Mouse (Mus musculus) embryonic facial prominence, embryonic 14.5 days (tissue): ENCODE measurements at regions not wholly inside any gene's neighbourhood (a gene's known extent, or its start where the extent isn't known, plus 50 kb on each side); places are given as distances from the start of the nearest gene placed in this dataset.

Source experiments
- ATAC-seq: fragments of 200-750 bp; cut with Nextera tagmentation; 2 replicates; pipeline ENCODE4 v1.8.0; 2017; ENCODE audit warnings: low read depth, moderate number of reproducible peaks, moderate TSS enrichment
- DNase-seq: peaks from one replicate; pipeline ENCODE4 v3.0.0-alpha.2; 2015; ENCODE audit warnings: low spot score
- H3K27ac ChIP-seq: fragments of 300-500 bp; sonication (generic); replicated peaks from 2 replicates; pipeline ENCODE4 v1.5.1; 2014; ENCODE audit warnings: low read depth, mild to moderate bottlenecking, low read length, moderate library complexity
- H3K27me3 ChIP-seq: fragments of 300-500 bp; sonication (generic); replicated peaks from 2 replicates; pipeline ENCODE4 v1.6.1; 2014; ENCODE audit warnings: low read length; ENCODE audit not compliant: control insufficient read depth, insufficient read depth
- H3K36me3 ChIP-seq: fragments of 300-500 bp; sonication (generic); 2 replicates; pipeline ENCODE4 v1.6.1; 2014; ENCODE audit warnings: low read length, mixed read lengths; ENCODE audit not compliant: control insufficient read depth, insufficient read depth
- H3K4me1 ChIP-seq: fragments of 300-500 bp; sonication (generic); 2 replicates; pipeline ENCODE4 v1.6.1; 2014; ENCODE audit warnings: antibody characterized with exemption, low read length; ENCODE audit not compliant: control insufficient read depth, insufficient read depth
- H3K4me2 ChIP-seq: fragments of 300-500 bp; sonication (generic); 2 replicates; pipeline ENCODE4 v1.6.1; 2014; ENCODE audit warnings: low read depth, mild to moderate bottlenecking, low read length, moderate library complexity, mixed read lengths
- H3K4me3 ChIP-seq: fragments of 300-500 bp; sonication (generic); 2 replicates; pipeline ENCODE4 v1.5.1; 2014; ENCODE audit warnings: low read depth, mild to moderate bottlenecking, low read length
- H3K9ac ChIP-seq: fragments of 300-500 bp; sonication (generic); 2 replicates; pipeline ENCODE4 v1.6.1; 2014; ENCODE audit warnings: low read depth, mild to moderate bottlenecking, low read length, moderate library complexity, mixed read lengths
- H3K9me3 ChIP-seq: fragments of 300-500 bp; sonication (generic); 2 replicates; pipeline ENCODE4 v1.6.1; 2016; ENCODE audit warnings: low read length; ENCODE audit not compliant: control insufficient read depth
- WGBS: fragments of 180-500 bp; shearing (Covaris S2); extraction: QIAGEN DNeasy Blood & Tissue Kit; methylation state at CpG from one replicate; pipeline ENCODE4 v1.1.7; 2014; 5-methylcytosine and 5-hydroxymethylcytosine counted together

GRCm38 (mm10) chr9:43953128-43953527 is 90.1 kb upstream of the Thy1 start:
- H3K27ac ChIP-seq, result no peak overlapping the region
- ATAC-seq, result no peak

DNA sequence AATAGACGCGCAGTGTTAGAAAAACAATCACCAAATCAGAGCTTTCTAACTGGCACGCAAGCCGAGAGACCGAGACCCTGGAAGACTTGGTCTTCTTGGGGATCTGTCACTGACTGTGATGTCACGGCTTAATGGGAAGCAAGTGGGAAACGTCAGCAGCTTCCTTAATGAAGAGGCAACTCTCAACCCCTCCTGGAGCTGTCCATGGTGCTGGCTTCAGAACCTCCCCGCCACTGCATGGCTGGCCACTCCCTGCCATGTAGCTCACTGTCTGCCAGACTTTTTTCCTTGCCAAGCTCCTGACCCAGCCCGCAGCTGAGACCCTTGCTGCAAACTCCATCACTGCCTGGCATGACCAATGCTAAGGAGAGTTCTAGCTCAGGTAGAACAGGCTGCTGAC is 83.6 kb upstream of the Thy1 start:
- no peaks in the 10 kb centered on the region for H3K36me3 ChIP-seq
- DNase-seq (peak; percentile 79), ATAC-seq (no peak)
- no peak overlapping the region for H3K4me2 ChIP-seq
- H3K27ac ChIP-seq, result no peak overlapping the region
- H3K4me3 ChIP-seq, result no peak overlapping the region
- no peaks in the 10 kb centered on the region for H3K27me3 ChIP-seq
- H3K4me1 ChIP-seq, result no peaks in the 10 kb centered on the region
- H3K9ac ChIP-seq, result no peak overlapping the region
- H3K9me3 ChIP-seq, result no peaks in the 10 kb centered on the region
- 27% methylated on average over 7 of the region's 9 CpGs for WGBS

More at GRCm38 (mm10) chr9:43953128-43953527, 90.1 kb upstream of the Thy1 start:
- no peaks in the 10 kb centered on the region for H3K9me3 ChIP-seq
- WGBS, result 27% methylated on average over 7 of the region's 7 CpGs
- no peak for DNase-seq
- no peaks in the 10 kb centered on the region for H3K27me3 ChIP-seq
- H3K9ac ChIP-seq, result no peak overlapping the region
- H3K36me3 ChIP-seq, result no peaks in the 10 kb centered on the region
- H3K4me2 ChIP-seq, result no peak overlapping the region
- no peak overlapping the region for H3K4me3 ChIP-seq
- H3K4me1 ChIP-seq, result no peaks in the 10 kb centered on the region

GRCm38 (mm10) chr9:43961431-43961830 is 81.8 kb upstream of the Thy1 start:
- WGBS, result 64% methylated on average over 12 of the region's 12 CpGs
- Histone ChIP-seq H3K27ac (no peak overlapping the region), H3K4me3 (no peak overlapping the region), H3K27me3 (no peaks in the 10 kb centered on the region), H3K4me1 (no peaks in the 10 kb centered on the region), H3K9me3 (no peaks in the 10 kb centered on the region), H3K4me2 (no peak overlapping the region), H3K36me3 (no peaks in the 10 kb centered on the region), H3K9ac (no peak overlapping the region)
- DNase-seq (no peak), ATAC-seq (no peak)

- no peak overlapping the region for H3K4me3 ChIP-seq
- ATAC-seq, result no peak
- no peak overlapping the region for H3K9ac ChIP-seq
- no peak overlapping the region for H3K4me2 ChIP-seq
- no peak overlapping the region for H3K27ac ChIP-seq
- 59% methylated on average over 4 of the region's 4 CpGs for WGBS
- no peak for DNase-seq
- H3K9me3 ChIP-seq, result no peaks in the 10 kb centered on the region
- no peaks in the 10 kb centered on the region for H3K27me3 ChIP-seq
- no peaks in the 10 kb centered on the region for H3K4me1 ChIP-seq
- H3K36me3 ChIP-seq, result no peaks in the 10 kb centered on the region
These were observed 78.0 kb upstream of the Thy1 start for GRCm38 (mm10) chr9:43965171-43965570.

- no peaks in the 10 kb centered on the region for H3K36me3 ChIP-seq
- no peaks in the 10 kb centered on the region for H3K27me3 ChIP-seq
- DNase-seq, result no peak
- no peak overlapping the region for H3K27ac ChIP-seq
- H3K4me1 ChIP-seq, result no peaks in the 10 kb centered on the region
- 80% methylated on average over 5 of the region's 5 CpGs for WGBS
- H3K4me3 ChIP-seq, result no peak overlapping the region
- H3K9me3 ChIP-seq, result no peaks in the 10 kb centered on the region
- ATAC-seq, result no peak
- no peak overlapping the region for H3K9ac ChIP-seq
- H3K4me2 ChIP-seq, result no peak overlapping the region
These were observed 77.4 kb upstream of the Thy1 start for GRCm38 (mm10) chr9:43965811-43966210.

- H3K4me1 ChIP-seq, result no peaks in the 10 kb centered on the region
- no peak overlapping the region for H3K4me2 ChIP-seq
- H3K9ac ChIP-seq, result no peak overlapping the region
- no peaks in the 10 kb centered on the region for H3K9me3 ChIP-seq
- H3K27ac ChIP-seq, result no peak overlapping the region
- H3K27me3 ChIP-seq, result no peaks in the 10 kb centered on the region
- DNase-seq, result no peak
- WGBS, result 73% methylated on average over 8 of the region's 9 CpGs
- no peak for ATAC-seq
- no peak overlapping the region for H3K4me3 ChIP-seq
- H3K36me3 ChIP-seq, result no peaks in the 10 kb centered on the region
These were observed 73.0 kb upstream of the Thy1 start for GRCm38 (mm10) chr9:43970043-43970795.

DNA sequence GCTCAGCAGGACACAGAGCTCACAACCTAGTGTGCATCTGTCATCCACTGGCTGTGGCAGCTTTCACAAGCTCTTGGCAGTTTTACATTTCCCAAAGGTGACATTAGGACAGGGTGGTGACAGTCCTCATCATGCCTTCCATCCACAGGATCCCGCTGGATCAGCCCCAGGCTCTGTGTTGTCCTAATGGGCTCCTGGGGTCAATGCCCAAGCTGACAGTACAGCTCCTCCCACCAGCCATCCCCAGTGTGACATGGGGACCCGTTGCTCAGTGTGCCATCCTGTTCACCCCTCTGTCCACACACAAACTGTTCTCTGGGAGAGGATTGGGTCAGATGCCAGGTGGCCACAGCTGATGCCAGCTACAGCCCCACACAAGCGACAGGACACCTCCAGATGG is 72.3 kb upstream of the Thy1 start:
- no peaks in the 10 kb centered on the region for H3K27me3 ChIP-seq
- DNase-seq (no peak), ATAC-seq (no peak)
- H3K27ac ChIP-seq, result no peak overlapping the region
- WGBS, result 61% methylated on average over 3 of the region's 3 CpGs
- no peak overlapping the region for H3K4me3 ChIP-seq
- no peaks in the 10 kb centered on the region for H3K36me3 ChIP-seq
- no peaks in the 10 kb centered on the region for H3K9me3 ChIP-seq
- H3K4me1 ChIP-seq, result no peaks in the 10 kb centered on the region
- H3K4me2 ChIP-seq, result no peak overlapping the region
- no peak overlapping the region for H3K9ac ChIP-seq

DNA sequence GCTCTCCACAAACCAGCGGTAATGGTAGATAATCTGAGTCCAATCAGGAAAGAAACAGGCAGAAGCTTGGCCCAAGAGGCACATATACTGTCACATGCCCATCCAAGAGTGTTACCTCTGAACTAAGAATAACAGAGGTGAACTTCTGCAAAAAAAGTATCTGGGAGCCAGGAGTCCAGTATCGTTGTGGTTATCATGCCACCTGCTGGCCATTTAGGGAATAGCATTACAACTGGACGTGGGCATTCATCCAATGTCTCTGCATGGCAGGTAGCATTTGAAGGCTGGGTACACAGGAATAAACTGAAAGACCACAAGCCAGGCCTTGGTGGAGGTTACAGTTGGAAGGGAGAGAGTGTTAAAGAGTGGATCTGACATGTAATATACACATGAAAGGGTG is 70.9 kb upstream of the Thy1 start:
- Histone ChIP-seq H3K4me3 (no peak overlapping the region), H3K4me1 (no peaks in the 10 kb centered on the region), H3K27ac (no peak overlapping the region), H3K27me3 (no peaks in the 10 kb centered on the region), H3K9me3 (no peaks in the 10 kb centered on the region), H3K4me2 (no peak overlapping the region), H3K36me3 (no peaks in the 10 kb centered on the region), H3K9ac (no peak overlapping the region)
- whole genome bisulfite sequencing, result 12% methylated on average over 3 of the region's 3 CpGs
- ATAC-seq (no peak), DNase-seq (peak; percentile 41)

GRCm38 (mm10) chr9:43975405-43975804 is 67.8 kb upstream of the Thy1 start:
- Histone ChIP-seq H3K9ac (no peak overlapping the region), H3K4me1 (no peaks in the 10 kb centered on the region), H3K27ac (no peak overlapping the region), H3K36me3 (no peaks in the 10 kb centered on the region), H3K9me3 (no peaks in the 10 kb centered on the region), H3K27me3 (no peaks in the 10 kb centered on the region), H3K4me3 (no peak overlapping the region), H3K4me2 (no peak overlapping the region)
- 80% methylated on average over 2 of the region's 2 CpGs for WGBS
- DNase-seq (no peak), ATAC-seq (no peak)
